Mouse (Mus musculus): ENCODE results near the gene Bfsp2.

Gene Bfsp2

GRCm38 (mm10) chr9:103480603-103481220, 492 bp upstream of the Bfsp2 start:
- no peak for DNase-seq

GRCm38 (mm10) chr9:103475414-103475813, 4.8 kb downstream of the Bfsp2 start:
- no peak for DNase-seq

GRCm38 (mm10) chr9:103473915-103474688, 6.1 kb downstream of the Bfsp2 start:
- DNase-seq = no peak

- DNase-seq = no peak
Observed at GRCm38 (mm10) chr9:103471784-103472183, 8.4 kb downstream of the Bfsp2 start.

GRCm38 (mm10) chr9:103469516-103469915, 10.7 kb downstream of the Bfsp2 start:
- DNase-seq = no peak

- DNase-seq = no peak
Observed at GRCm38 (mm10) chr9:103468911-103469310, 11.3 kb downstream of the Bfsp2 start.

- peak; percentile 30 to 31 for DNase-seq
Observed at GRCm38 (mm10) chr9:103465711-103466220, 14.5 kb downstream of the Bfsp2 start.

GRCm38 (mm10) chr9:103465293-103465692, 14.9 kb downstream of the Bfsp2 start:
- DNase-seq = no peak

GRCm38 (mm10) chr9:103463833-103464232, 16.4 kb downstream of the Bfsp2 start:
- no peak for DNase-seq

- no peak for DNase-seq
Observed at GRCm38 (mm10) chr9:103459839-103460238, 20.4 kb downstream of the Bfsp2 start.

GRCm38 (mm10) chr9:103459307-103459706, 20.9 kb downstream of the Bfsp2 start:
- DNase-seq = no peak

- no peak for DNase-seq
Observed at GRCm38 (mm10) chr9:103449651-103450050, 30.6 kb downstream of the Bfsp2 start.

- no peak for DNase-seq
Observed at GRCm38 (mm10) chr9:103449092-103449491, 31.1 kb downstream of the Bfsp2 start.

GRCm38 (mm10) chr9:103444656-103445055, 35.6 kb downstream of the Bfsp2 start:
- DNase-seq = no peak

- DNase-seq = no peak
Observed at GRCm38 (mm10) chr9:103443824-103444185, 36.4 kb downstream of the Bfsp2 start.

GRCm38 (mm10) chr9:103443121-103443823, 36.9 kb downstream of the Bfsp2 start:
- no peak for DNase-seq

- DNase-seq = no peak
Observed at GRCm38 (mm10) chr9:103440597-103440996, 39.6 kb downstream of the Bfsp2 start.

GRCm38 (mm10) chr9:103437104-103437503, 43.1 kb downstream of the Bfsp2 start:
- DNase-seq = no peak

GRCm38 (mm10) chr9:103434116-103434515, 46.1 kb downstream of the Bfsp2 start:
- no peak for DNase-seq

- DNase-seq = no peak
Observed at GRCm38 (mm10) chr9:103432122-103432778, 48.0 kb downstream of the Bfsp2 start.

- no peak for DNase-seq
Observed at GRCm38 (mm10) chr9:103431718-103432117, 48.5 kb downstream of the Bfsp2 start.

- no peak for DNase-seq
Observed at GRCm38 (mm10) chr9:103430431-103431220, 49.6 kb downstream of the Bfsp2 start.

Measured in cerebellum, postnatal 36 days (tissue).